Mouse (Mus musculus): Measurements from ENCODE around the gene Fhod1.

Fhod1 gene

GRCm38 (mm10) chr8:105315073-105315769, 32.5 kb downstream of the Fhod1 start:
- DNase-seq, result no peak

GRCm38 (mm10) chr8:105313622-105314402, 33.9 kb downstream of the Fhod1 start:
- DNase-seq, result peak; percentile 28

GRCm38 (mm10) chr8:105312891-105313481, 34.8 kb downstream of the Fhod1 start:
- DNase-seq, result no peak

GRCm38 (mm10) chr8:105311718-105312117, 36.0 kb downstream of the Fhod1 start:
- DNase-seq, result no peak

- DNase-seq, result no peak
Observed at GRCm38 (mm10) chr8:105310118-105310517, 37.6 kb downstream of the Fhod1 start.

GRCm38 (mm10) chr8:105309142-105309847, 38.5 kb downstream of the Fhod1 start:
- no peak for DNase-seq

- no peak for DNase-seq
Observed at GRCm38 (mm10) chr8:105308428-105308827, 39.3 kb downstream of the Fhod1 start.

GRCm38 (mm10) chr8:105307670-105308069, 40.1 kb downstream of the Fhod1 start:
- no peak for DNase-seq

- DNase-seq, result no peak
Observed at GRCm38 (mm10) chr8:105306146-105306691, 41.5 kb downstream of the Fhod1 start.

GRCm38 (mm10) chr8:105305211-105306145, 42.3 kb downstream of the Fhod1 start, which contains the start of gene Elmo3:
Elmo3 (plus strand) TSS chr8:105305601.
- peak; percentile 71 for DNase-seq

- no peak for DNase-seq
Observed at GRCm38 (mm10) chr8:105304325-105305210, 43.2 kb downstream of the Fhod1 start.

- DNase-seq, result no peak
Observed at GRCm38 (mm10) chr8:105303874-105304273, 43.9 kb downstream of the Fhod1 start.

- no peak for DNase-seq
Observed at GRCm38 (mm10) chr8:105303396-105303795, 44.4 kb downstream of the Fhod1 start.

GRCm38 (mm10) chr8:105299962-105300361, 47.8 kb downstream of the Fhod1 start:
- no peak for DNase-seq

- no peak for DNase-seq
Observed at GRCm38 (mm10) chr8:105298351-105299252, 49.2 kb downstream of the Fhod1 start.

- peak; percentile 98 for DNase-seq
Observed at GRCm38 (mm10) chr8:105297511-105298192, 50.1 kb downstream of the Fhod1 start, which contains the start of gene E2f4. E2f4 (plus strand) TSS chr8:105297663.

- DNase-seq, result no peak
Observed at GRCm38 (mm10) chr8:105295895-105296573, 51.7 kb downstream of the Fhod1 start, which contains the start of gene Exoc3l. Exoc3l (minus strand) TSS chr8:105296101.

- DNase-seq, result no peak
Observed at GRCm38 (mm10) chr8:105295256-105295655, 52.5 kb downstream of the Fhod1 start.
